Mouse (Mus musculus) hindbrain, postnatal 0 days (tissue): Measurements from ENCODE around the gene Fbxo9. TPM values are rescaled to one million over a fixed set of nuclear protein-coding genes. Genes with fewer than 3 reads are reported as not detected.
"Not testable (repeated sequence)": the region's sequence is repeated elsewhere in the genome, so short reads cannot be mapped to it uniquely, and the experiment has no call there.

ENCODE experiments used
- ATAC-seq: fragments of 200-750 bp; cut with Nextera tagmentation; 2 replicates; pipeline ENCODE4 v1.8.0; 2017; ENCODE audit warnings: mild to moderate bottlenecking, moderate TSS enrichment, moderate library complexity
- DNase-seq: peaks from one replicate; pipeline ENCODE4 v3.0.0-alpha.2; 2015; ENCODE audit warnings: low spot score
- H3K27ac ChIP-seq: fragments of 300-500 bp; sonication (generic); 2 replicates; pipeline ENCODE4 v1.5.1; 2014; ENCODE audit warnings: mild to moderate bottlenecking
- H3K27me3 ChIP-seq: fragments of 300-500 bp; sonication (generic); 2 replicates; pipeline ENCODE4 v1.6.1; 2014; ENCODE audit warnings: low read length, mixed read lengths; ENCODE audit not compliant: insufficient read depth
- H3K36me3 ChIP-seq: fragments of 300-500 bp; sonication (generic); 2 replicates; pipeline ENCODE4 v1.6.1; 2014; ENCODE audit warnings: low read length, mixed read lengths; ENCODE audit not compliant: insufficient read depth
- H3K4me1 ChIP-seq: fragments of 300-500 bp; sonication (generic); 2 replicates; pipeline ENCODE4 v1.6.1; 2014; ENCODE audit warnings: antibody characterized with exemption, low read length, mixed read lengths; ENCODE audit not compliant: insufficient read depth
- H3K4me2 ChIP-seq: fragments of 300-500 bp; sonication (generic); 2 replicates; pipeline ENCODE4 v1.6.1; 2014; ENCODE audit warnings: low read depth, mild to moderate bottlenecking, low read length, moderate library complexity, mixed read lengths
- H3K4me3 ChIP-seq: fragments of 300-500 bp; sonication (generic); 2 replicates; pipeline ENCODE4 v1.5.1; 2014; ENCODE audit warnings: low read length
- H3K9ac ChIP-seq: fragments of 300-500 bp; sonication (generic); replicated peaks from 2 replicates; pipeline ENCODE4 v1.6.1; 2014; ENCODE audit warnings: mild to moderate bottlenecking, low read length, moderate library complexity, mixed read lengths
- H3K9me3 ChIP-seq: fragments of 300-500 bp; sonication (generic); 2 replicates; pipeline ENCODE4 v1.6.1; 2016; ENCODE audit warnings: low read length, mixed read lengths
- CTCF ChIP-seq: IDR thresholded peaks from 2 replicates; pipeline ENCODE4 v1.5.1; 2016; ENCODE audit warnings: antibody characterized with exemption, control low read depth, low read depth
- WGBS: fragments of 180-500 bp; shearing (Covaris S2); extraction: QIAGEN DNeasy Blood & Tissue Kit; methylation state at CpG from one replicate; pipeline ENCODE4 v1.1.7; 2014; 5-methylcytosine and 5-hydroxymethylcytosine counted together
- polyA plus RNA-seq: library from polyadenylated mRNA; unstranded; fragments of >200 nt; fragmentation: Nextera tagmentation; extraction: Ambion mirVana; gene quantifications from 2 replicates; pipeline ENCODE4 v1.2.1, GENCODE M21; 2015
- total RNA-seq: library from RNA; depleted of rRNA; stranded (reverse); fragments of >200 nt; gene quantifications from 2 replicates; pipeline ENCODE4 v1.2.3, GENCODE M21; 2014

The Fbxo9 gene
- total and polyA plus RNA-seq, 2 experiments from 2014 or later = 88.9 to 109 TPM

- no peak overlapping the region for H3K27ac ChIP-seq
- H3K4me3 ChIP-seq = no peak overlapping the region
- no peak for TF ChIP-seq CTCF
- H3K9ac ChIP-seq = no peak overlapping the region
- DNase-seq (no peak), ATAC-seq (no peak)
- peaks cover 36% of the 10 kb centered on the region for H3K36me3 ChIP-seq
- H3K4me1 ChIP-seq = no peaks in the 10 kb centered on the region
- H3K4me2 ChIP-seq = no peak overlapping the region
- no peaks in the 10 kb centered on the region for H3K27me3 ChIP-seq
- no peaks in the 10 kb centered on the region for H3K9me3 ChIP-seq
- WGBS = 59% methylated on average over 7 of the region's 7 CpGs
These were observed 27.0 kb downstream of the Fbxo9 start for GRCm38 (mm10) chr9:78081835-78082234.

- DNase-seq (peak; percentile 52), ATAC-seq (0 out of 2 replicates have a peak, but pooled peaks have one; percentile 40)
- Histone ChIP-seq H3K9me3 (no peaks in the 10 kb centered on the region), H3K4me3 (no peak overlapping the region), H3K36me3 (peaks cover 6% of the 10 kb centered on the region), H3K4me1 (no peaks in the 10 kb centered on the region), H3K27me3 (no peaks in the 10 kb centered on the region), H3K4me2 (no peak overlapping the region), H3K27ac (no peak overlapping the region), H3K9ac (no peak overlapping the region)
- TF ChIP-seq CTCF = peak; percentile 65
- WGBS = 33% methylated on average over 2 of the region's 2 CpGs
These were observed 30.6 kb downstream of the Fbxo9 start for GRCm38 (mm10) chr9:78078240-78078639.

GRCm38 (mm10) chr9:78075256-78075655 is 33.6 kb downstream of the Fbxo9 start:
- WGBS = 94% methylated on average over 3 of the region's 3 CpGs
- no peak for DNase-seq
- Histone ChIP-seq H3K4me3 (no peak overlapping the region), H3K27ac (no peak overlapping the region), H3K4me1 (no peaks in the 10 kb centered on the region), H3K4me2 (no peak overlapping the region), H3K36me3 (no peaks in the 10 kb centered on the region), H3K9ac (no peak overlapping the region), H3K27me3 (no peaks in the 10 kb centered on the region), H3K9me3 (no peaks in the 10 kb centered on the region)
- ATAC-seq = no peak
- TF ChIP-seq CTCF = no peak

GRCm38 (mm10) chr9:78073713-78074340 is 35.0 kb downstream of the Fbxo9 start:
- no peaks in the 10 kb centered on the region for H3K4me1 ChIP-seq
- ATAC-seq (no peak), DNase-seq (no peak)
- no peak overlapping the region for H3K4me3 ChIP-seq
- no peaks in the 10 kb centered on the region for H3K36me3 ChIP-seq
- no peaks in the 10 kb centered on the region for H3K9me3 ChIP-seq
- no peak overlapping the region for H3K27ac ChIP-seq
- H3K4me2 ChIP-seq = no peak overlapping the region
- no peak overlapping the region for H3K9ac ChIP-seq
- H3K27me3 ChIP-seq = no peaks in the 10 kb centered on the region
- 87% methylated on average over 13 of the region's 13 CpGs for WGBS
- no peak for TF ChIP-seq CTCF

GRCm38 (mm10) chr9:78073291-78073690 is 35.6 kb downstream of the Fbxo9 start:
- not testable (repeated sequence) for ATAC-seq, H3K4me3 ChIP-seq, H3K36me3 ChIP-seq, H3K4me1 ChIP-seq, H3K27ac ChIP-seq, H3K9ac ChIP-seq, H3K4me2 ChIP-seq, H3K9me3 ChIP-seq, H3K27me3 ChIP-seq, DNase-seq
- 90% methylated on average over 3 of the region's 3 CpGs for WGBS

GRCm38 (mm10) chr9:78071626-78072025 is 37.2 kb downstream of the Fbxo9 start:
- Histone ChIP-seq H3K4me2 (no peak overlapping the region), H3K27ac (no peak overlapping the region), H3K4me1 (no peaks in the 10 kb centered on the region), H3K9me3 (no peaks in the 10 kb centered on the region), H3K9ac (no peak overlapping the region), H3K36me3 (no peaks in the 10 kb centered on the region), H3K4me3 (no peak overlapping the region), H3K27me3 (no peaks in the 10 kb centered on the region)
- no peak for DNase-seq
- ATAC-seq = no peak
- 92% methylated on average over 4 of the region's 4 CpGs for whole genome bisulfite sequencing
- no peak for TF ChIP-seq CTCF

- Histone ChIP-seq H3K9me3 (no peaks in the 10 kb centered on the region), H3K36me3 (no peaks in the 10 kb centered on the region), H3K27me3 (no peaks in the 10 kb centered on the region), H3K4me1 (no peaks in the 10 kb centered on the region), H3K27ac (no peak overlapping the region), H3K9ac (no peak overlapping the region), H3K4me2 (no peak overlapping the region), H3K4me3 (no peak overlapping the region)
- WGBS = 81% methylated on average over 5 of the region's 5 CpGs
- DNase-seq = no peak
- no peak for ATAC-seq
- TF ChIP-seq CTCF = no peak
These were observed 38.4 kb downstream of the Fbxo9 start for GRCm38 (mm10) chr9:78070496-78070895.
